Mouse (Mus musculus) small intestine, adult 2 months (tissue): ENCODE data around the gene Rpl10a. TPM values are rescaled to one million over a fixed set of nuclear protein-coding genes. Genes with fewer than 3 reads are reported as not detected.

Experiments used
- H3K27ac ChIP-seq: fragments of 200-500 bp; 2 replicates; pipeline ENCODE4 v1.5.1; 2012; ENCODE audit warnings: low read depth, low read length, control low read depth, inconsistent platforms; ENCODE audit not compliant: insufficient read depth
- H3K27me3 ChIP-seq: fragments of 200-500 bp; 2 replicates; pipeline ENCODE4 v1.6.1; 2012; ENCODE audit warnings: mild to moderate bottlenecking, moderate library complexity, low read length, inconsistent platforms; ENCODE audit not compliant: control insufficient read depth, insufficient read depth
- H3K36me3 ChIP-seq: fragments of 200-500 bp; 2 replicates; pipeline ENCODE4 v1.6.1; 2012; ENCODE audit warnings: mild to moderate bottlenecking, low read length, control low read depth, inconsistent platforms; ENCODE audit not compliant: control insufficient read depth, insufficient read depth
- H3K4me1 ChIP-seq: fragments of 200-500 bp; 2 replicates; pipeline ENCODE4 v1.6.1; 2012; ENCODE audit warnings: low read length, inconsistent platforms, mixed read lengths; ENCODE audit not compliant: control insufficient read depth, insufficient read depth, insufficient read length
- H3K4me3 ChIP-seq: fragments of 200-500 bp; 2 replicates; pipeline ENCODE4 v1.5.1; 2012; ENCODE audit warnings: low read depth, mild to moderate bottlenecking, control low read depth, inconsistent platforms, low read length, moderate library complexity
- CTCF ChIP-seq: fragments of 200-500 bp; IDR thresholded peaks from 2 replicates; pipeline ENCODE4 v1.5.1; 2012; ENCODE audit warnings: low read depth, mild to moderate bottlenecking, control low read depth, inconsistent platforms, low read length, moderate library complexity, mixed read lengths; ENCODE audit not compliant: insufficient replicate concordance, insufficient read length; ENCODE audit errors: extremely low read depth
- POLR2A ChIP-seq: fragments of 200-500 bp; IDR thresholded peaks from 2 replicates; pipeline ENCODE4 v1.6.1; 2012; ENCODE audit warnings: low read depth, mild to moderate bottlenecking, control low read depth, inconsistent platforms, low read length, moderate library complexity
- WGBS: fragments of 180-500 bp; shearing (Covaris S2); methylation state at CpG from one replicate; pipeline ENCODE4 v1.1.7; 2018; 5-methylcytosine and 5-hydroxymethylcytosine counted together
- polyA plus RNA-seq: library from polyadenylated mRNA; depleted of rRNA; stranded (reverse); fragments of >200 nt; gene quantifications from 2 replicates; pipeline ENCODE4 v1.2.3, GENCODE M21; 2012

Gene Rpl10a
- polyA plus RNA-seq, 1 experiment: 2,365 TPM

GRCm38 (mm10) chr17:28361921-28362652 lies 33.8 kb downstream of the Rpl10a start:
- Histone ChIP-seq H3K4me3 (peak overlapping the region; percentile 9; the same call in 1 of the 2 replicates), H3K27ac (no peak overlapping the region), H3K27me3 (peaks cover 31% of the 10 kb centered on the region), H3K36me3 (no peaks in the 10 kb centered on the region), H3K4me1 (no peaks in the 10 kb centered on the region)
- 43% methylated on average over 11 of the region's 11 CpGs for WGBS
- no peak for TF ChIP-seq CTCF
- TF ChIP-seq POLR2A: no peak

DNA sequence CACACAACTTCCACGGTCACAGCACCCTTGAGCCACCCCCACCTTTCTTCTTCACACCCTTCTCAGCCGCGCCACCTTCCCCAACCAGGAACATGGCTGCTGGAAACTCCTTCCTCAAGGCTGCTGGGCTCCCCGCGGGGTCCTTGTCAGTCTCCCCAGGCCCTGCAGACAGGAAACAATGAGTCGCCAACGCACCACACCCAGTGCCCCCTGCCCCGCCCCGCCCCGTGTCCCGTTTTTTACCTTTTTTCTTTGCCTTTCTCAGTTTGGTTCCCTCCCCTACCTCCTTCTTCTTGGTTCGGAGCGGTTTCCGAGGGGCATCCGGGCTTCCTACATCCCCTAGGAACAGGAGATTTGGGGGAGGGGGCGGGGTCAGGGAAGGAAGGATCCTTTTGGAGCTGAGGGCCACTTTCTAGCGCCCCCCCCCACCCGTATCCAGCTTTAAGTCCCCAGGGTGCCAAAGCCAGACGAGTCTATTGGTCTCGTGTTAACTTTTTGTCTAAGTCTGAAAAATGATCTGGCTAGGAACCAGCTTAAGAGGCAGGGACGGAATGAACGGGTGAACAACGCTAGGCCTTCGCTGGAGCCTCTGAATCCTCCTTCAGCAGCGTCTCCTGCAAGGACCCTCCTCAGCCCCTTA lies 34.5 kb downstream of the Rpl10a start:
- no peak for TF ChIP-seq POLR2A
- no peak for TF ChIP-seq CTCF
- Histone ChIP-seq H3K27ac (no peak overlapping the region), H3K36me3 (no peaks in the 10 kb centered on the region), H3K4me3 (peak overlapping the region; percentile 9), H3K27me3 (peaks cover 31% of the 10 kb centered on the region), H3K4me1 (no peaks in the 10 kb centered on the region)
- 13% methylated on average over 25 of the region's 25 CpGs for WGBS

DNA sequence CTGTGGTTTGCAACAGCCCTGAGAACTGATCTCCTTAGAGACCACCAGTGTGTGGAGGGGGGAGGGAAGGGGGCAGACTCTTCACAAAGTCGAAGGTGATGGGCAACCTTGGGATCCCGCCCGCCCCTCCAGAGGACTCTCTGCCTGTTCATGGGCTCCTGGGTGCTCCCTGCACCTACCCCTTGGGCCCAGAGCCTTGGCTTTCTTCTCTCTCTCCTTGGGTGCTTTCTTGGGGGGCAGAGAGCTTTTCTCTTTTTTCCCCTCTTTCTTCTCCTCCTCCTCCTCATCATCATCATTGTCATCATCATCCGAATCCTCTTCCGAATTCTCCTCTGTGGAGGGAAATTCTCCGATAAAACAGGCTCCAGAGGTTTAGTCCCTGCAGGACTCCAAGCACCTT lies 35.2 kb downstream of the Rpl10a start:
- Histone ChIP-seq H3K27me3 (peaks cover 31% of the 10 kb centered on the region), H3K36me3 (no peaks in the 10 kb centered on the region), H3K4me1 (no peaks in the 10 kb centered on the region), H3K4me3 (no peak overlapping the region), H3K27ac (no peak overlapping the region)
- 67% methylated on average over 6 of the region's 6 CpGs for WGBS
- TF ChIP-seq CTCF (no peak), POLR2A (no peak)

- no peak within 1 kb of the TSS for H3K4me3 ChIP-seq
- no peak for TF ChIP-seq POLR2A
- no peak for TF ChIP-seq CTCF
These were observed 36.9 kb downstream of the Rpl10a start, which contains the start of gene Tulp1 for GRCm38 (mm10) chr17:28365122-28365521. Tulp1 (minus strand) TSS chr17:28365222.

DNA sequence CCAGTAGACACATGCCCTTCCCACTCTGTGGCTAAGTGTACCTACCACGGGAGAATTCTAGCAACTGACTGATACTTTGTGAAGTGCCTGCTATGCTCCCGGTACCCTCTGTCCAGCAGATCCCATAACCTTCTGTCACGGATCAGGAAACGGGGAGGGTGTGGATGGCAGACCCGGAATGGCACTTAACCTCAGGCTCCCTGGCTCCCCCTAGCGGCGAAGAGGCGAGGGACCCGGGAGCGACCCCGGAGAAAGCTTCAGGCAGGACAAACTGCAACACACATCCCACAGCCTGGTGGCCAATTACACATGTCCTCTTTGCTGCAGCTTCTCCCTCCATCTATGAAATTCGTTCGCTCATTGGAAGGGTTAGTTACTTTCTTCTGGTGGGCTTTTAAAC lies 40.2 kb downstream of the Rpl10a start:
- no peak for TF ChIP-seq POLR2A
- TF ChIP-seq CTCF: peak; percentile 97
- H3K4me3 ChIP-seq: no peak overlapping the region
- no peaks in the 10 kb centered on the region for H3K4me1 ChIP-seq
- WGBS: 5% methylated on average over 13 of the region's 13 CpGs
- H3K36me3 ChIP-seq: no peaks in the 10 kb centered on the region
- H3K27ac ChIP-seq: no peak overlapping the region
- H3K27me3 ChIP-seq: peaks cover 16% of the 10 kb centered on the region

More at GRCm38 (mm10) chr17:28365122-28365521, 36.9 kb downstream of the Rpl10a start, which contains the start of gene Tulp1:
- no peaks in the 10 kb centered on the region for H3K4me1 ChIP-seq
- no peak within 1 kb of the TSS for H3K27ac ChIP-seq
- peaks cover 31% of the 10 kb centered on the region for H3K27me3 ChIP-seq
- H3K36me3 ChIP-seq: no peaks in the 10 kb centered on the region
- WGBS: 66% methylated on average over 8 of the region's 8 CpGs

DNA sequence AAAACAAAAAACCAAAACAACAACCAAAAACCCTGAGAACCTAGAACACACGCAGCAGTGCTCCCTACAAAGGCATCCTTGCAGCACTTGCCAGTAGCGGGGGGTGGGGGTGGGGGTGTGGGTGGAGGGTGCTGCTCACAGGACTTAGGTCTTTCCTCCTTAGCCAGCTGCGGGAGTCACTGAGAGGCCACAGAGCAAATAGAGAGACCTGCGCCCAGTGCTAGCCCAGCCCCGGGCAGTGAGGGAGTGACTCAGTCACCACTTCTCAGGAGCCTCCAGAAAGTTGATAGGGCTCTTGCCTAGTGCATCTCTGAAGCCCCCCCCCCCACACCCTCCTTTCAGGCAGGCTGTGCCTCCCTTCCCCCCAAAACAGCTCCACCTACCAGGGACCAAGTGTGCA lies 40.8 kb downstream of the Rpl10a start:
- WGBS: 45% methylated on average over 5 of the region's 5 CpGs
- peaks cover 10% of the 10 kb centered on the region for H3K27me3 ChIP-seq
- H3K27ac ChIP-seq: no peak overlapping the region
- H3K36me3 ChIP-seq: no peaks in the 10 kb centered on the region
- no peaks in the 10 kb centered on the region for H3K4me1 ChIP-seq
- no peak overlapping the region for H3K4me3 ChIP-seq
- TF ChIP-seq POLR2A: no peak
- no peak for TF ChIP-seq CTCF

DNA sequence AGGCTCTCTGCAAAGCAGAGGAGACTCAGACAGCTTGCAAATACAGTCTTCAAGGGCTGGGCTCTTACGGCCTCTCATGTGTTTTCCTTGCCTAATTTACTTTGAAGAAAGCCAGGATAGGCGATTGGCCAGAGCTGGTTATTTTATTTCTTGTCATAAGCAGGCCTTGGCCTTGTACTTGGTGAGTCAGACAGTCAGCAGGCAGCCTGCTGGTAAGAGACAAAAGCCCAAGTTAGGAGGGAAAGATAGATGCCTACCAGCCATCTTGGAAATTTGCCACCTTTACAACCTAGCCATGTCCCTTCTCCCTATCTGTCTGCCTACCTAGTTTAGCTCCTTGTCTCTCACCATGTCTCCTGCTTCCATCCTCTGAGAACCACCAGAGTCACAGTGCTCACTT lies 43.0 kb downstream of the Rpl10a start:
- no peak for TF ChIP-seq POLR2A
- no peak for TF ChIP-seq CTCF
- 74% methylated on average over 2 of the region's 2 CpGs for WGBS
- H3K4me1 ChIP-seq: 0 out of 2 replicates have a peak, but pooled peaks cover 6% of the 10 kb centered on the region
- no peaks in the 10 kb centered on the region for H3K36me3 ChIP-seq
- H3K27ac ChIP-seq: no peak overlapping the region
- H3K27me3 ChIP-seq: no peaks in the 10 kb centered on the region; the same call in 1 of the 2 replicates
- no peak overlapping the region for H3K4me3 ChIP-seq
